Mouse (Mus musculus): Measurements from ENCODE around the gene Eddm3b.
"Not testable (repeated sequence)": the region's sequence is repeated elsewhere in the genome, so short reads cannot be mapped to it uniquely, and the experiment has no call there.

Gene Eddm3b

DNA sequence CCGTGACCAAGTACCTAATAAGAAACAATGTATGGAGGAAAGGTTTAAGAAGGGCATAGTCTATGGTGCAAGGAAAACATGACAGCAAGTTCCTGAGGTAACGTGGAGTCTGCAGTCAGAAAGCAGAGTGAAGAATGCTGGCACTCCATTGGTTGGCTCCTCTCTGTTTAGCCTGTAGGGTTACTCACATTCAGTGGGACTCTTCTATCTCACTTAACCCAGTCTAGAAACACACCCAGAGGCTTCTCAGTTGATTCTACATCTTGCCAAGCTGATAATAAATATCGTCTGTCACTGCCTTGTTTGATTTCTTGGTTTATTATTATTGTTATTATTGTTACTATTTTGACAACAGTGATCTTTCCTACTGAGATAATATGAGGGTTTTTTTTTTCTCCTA lies 28.3 kb downstream of the Eddm3b start:
- CTCF ChIA-PET, result no interaction called here

DNA sequence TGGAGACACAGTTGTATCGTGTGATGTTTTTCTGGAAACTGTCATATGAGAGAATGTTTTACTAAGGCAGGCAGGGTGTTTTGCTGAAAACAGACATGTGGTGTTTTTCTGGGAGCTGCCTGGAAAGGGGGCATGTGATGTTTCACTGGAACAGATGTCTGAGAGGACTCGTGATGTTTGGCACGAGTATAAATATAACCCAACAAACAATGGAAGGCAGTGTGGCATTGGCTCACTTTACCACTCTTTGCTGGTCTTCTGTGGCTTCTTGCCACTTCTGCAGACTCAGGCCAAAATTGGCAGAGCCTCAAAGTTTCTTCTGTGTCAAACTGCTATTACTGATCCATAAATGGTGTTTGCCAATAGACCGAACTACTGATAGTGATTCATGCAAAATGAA lies 29.1 kb downstream of the Eddm3b start:
- CTCF ChIA-PET, result no interaction called here

GRCm38 (mm10) chr14:51143937-51144336 lies 29.7 kb downstream of the Eddm3b start:
- CTCF ChIA-PET, result no interaction called here

DNA sequence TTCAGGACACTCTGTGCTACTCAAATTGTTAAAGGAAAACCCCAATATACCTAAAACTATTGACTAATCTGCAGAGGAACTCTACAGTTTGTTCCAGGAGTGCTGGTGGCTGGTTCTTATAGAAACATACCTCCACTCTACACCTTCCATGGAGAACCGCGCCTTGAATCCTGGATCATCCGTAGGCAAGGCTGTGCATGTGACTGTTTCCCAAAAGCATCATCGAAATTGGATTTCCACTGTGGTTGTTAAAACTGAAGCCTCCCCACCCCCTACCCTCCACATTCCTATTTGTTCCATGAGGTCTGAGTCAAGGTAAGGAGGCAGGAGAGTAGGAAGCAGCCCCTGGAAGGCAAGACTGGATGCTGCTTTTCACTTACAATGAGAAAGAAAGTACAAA lies 30.2 kb downstream of the Eddm3b start:
- CTCF ChIA-PET, result no interaction called here

DNA sequence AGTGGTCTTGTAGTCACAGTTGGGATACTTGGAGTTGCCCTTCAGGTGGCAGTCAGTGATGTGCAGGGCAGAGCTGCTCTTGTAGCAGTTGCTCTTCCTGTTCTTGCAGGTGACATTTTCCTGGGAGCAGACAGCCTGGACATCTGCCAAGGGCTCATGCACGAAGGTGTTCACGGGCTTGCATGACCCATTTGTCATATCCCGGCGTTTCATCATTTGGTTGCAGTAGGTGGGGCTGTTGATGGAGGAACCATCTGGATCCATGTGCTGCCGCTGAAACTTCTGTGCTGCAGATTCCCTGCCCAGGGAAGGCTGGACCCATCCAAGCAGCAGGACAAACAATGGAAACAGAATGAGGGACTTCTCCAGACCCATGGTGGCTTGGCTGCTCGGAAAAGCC lies 31.3 kb downstream of the Eddm3b start:
- CTCF ChIA-PET, result no interaction called here

- CTCF ChIA-PET, result no interaction called here
Observed at GRCm38 (mm10) chr14:51146685-51147084, 32.5 kb downstream of the Eddm3b start, which contains the start of gene Rnase1. TSS of gene Rnase1 (minus strand) at chr14:51146785.

- CTCF ChIA-PET, result no interaction called here
Observed at GRCm38 (mm10) chr14:51148006-51148405, 33.8 kb downstream of the Eddm3b start.

DNA sequence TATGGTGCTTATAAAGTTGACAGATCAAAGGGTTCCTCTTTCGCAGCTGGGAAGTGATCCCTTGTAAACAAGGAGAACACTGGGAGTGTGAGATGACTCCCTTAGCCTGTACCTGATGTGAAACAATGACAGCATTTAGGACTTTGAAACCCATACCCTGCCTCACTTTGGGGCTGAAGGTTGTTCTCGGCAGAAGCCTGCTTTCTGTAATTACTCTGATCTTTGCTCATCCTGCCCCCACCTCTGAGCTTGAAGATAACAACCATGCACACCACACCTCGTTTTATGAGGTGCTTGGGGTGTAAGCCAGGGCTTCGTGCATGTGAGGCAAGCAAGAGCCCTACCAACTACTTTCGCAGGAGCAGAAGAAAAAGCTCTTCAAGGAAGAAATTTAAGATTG lies 34.9 kb downstream of the Eddm3b start:
- CTCF ChIA-PET, result no interaction called here

DNA sequence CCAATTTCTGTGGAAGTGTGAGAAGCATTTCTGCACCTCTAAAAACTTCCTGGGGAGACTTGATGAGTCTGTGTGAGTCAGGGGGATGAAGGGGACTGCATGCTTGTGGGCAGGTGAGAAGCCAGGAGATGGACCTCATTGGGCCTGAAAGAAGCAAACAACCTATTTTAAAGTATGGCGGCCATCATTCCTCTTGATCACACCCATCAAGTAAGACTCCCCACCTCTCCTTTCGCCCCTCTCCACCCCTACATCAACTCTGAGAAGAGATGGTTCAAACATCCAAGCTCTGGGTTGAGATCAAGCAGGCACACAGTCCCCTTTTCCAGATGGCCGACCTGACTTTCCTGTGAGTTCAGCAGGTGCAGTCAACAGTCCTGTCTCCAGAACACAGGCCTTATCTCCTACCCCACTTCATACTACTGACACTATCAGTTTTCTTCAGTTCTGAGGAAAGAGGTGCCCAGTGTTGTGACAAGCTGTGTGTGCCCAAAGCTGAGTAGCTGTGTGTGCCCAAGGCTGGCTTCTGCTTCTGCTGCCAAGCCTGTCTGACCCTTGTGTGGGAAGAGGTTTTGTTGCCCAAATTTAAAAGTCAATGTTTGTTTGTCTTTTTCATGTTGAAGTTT lies 36.1 kb downstream of the Eddm3b start:
- CTCF ChIA-PET, result no interaction called here

- CTCF ChIA-PET, result no interaction called here
Observed at GRCm38 (mm10) chr14:51152249-51152870, 38.1 kb downstream of the Eddm3b start.

- CTCF ChIA-PET, result no interaction called here
Observed at GRCm38 (mm10) chr14:51156056-51156735, 42.0 kb downstream of the Eddm3b start.

DNA sequence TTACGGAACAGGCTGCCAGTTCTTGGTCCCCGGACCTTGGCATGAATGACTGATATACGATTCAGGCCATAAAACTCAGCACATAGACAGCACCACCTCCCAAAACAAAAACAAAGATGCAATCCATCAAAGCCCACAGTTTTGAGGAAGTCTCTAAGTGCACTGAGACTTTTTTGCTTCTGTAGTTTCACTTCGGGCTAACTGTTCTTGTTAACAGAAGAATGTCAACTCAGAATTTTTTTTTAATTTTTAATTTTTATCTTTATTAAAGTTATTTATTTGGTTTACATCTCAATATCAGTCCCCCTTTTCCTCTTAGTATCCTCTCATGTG lies 42.5 kb downstream of the Eddm3b start:
- CTCF ChIA-PET, result no interaction called here

DNA sequence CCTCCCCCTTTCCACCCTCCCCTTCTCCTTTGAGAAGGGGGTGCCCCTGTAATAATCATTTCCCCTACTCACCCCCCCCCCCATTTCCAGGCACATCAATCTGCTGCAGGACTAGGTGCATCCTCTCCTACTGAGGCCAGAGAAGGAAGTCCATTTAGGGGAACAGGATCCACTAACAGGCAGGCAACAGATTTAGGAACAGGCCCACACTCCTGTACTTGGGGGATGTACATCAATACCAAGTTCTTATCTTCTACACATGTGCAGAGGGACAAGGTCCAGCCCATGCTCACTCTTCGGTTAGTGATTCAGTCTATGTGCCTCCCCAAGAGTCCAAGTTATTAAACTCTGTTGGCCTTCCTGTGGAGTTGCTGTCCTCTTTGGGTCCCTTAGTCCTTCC lies 42.8 kb downstream of the Eddm3b start:
- CTCF ChIA-PET, result no interaction called here

DNA sequence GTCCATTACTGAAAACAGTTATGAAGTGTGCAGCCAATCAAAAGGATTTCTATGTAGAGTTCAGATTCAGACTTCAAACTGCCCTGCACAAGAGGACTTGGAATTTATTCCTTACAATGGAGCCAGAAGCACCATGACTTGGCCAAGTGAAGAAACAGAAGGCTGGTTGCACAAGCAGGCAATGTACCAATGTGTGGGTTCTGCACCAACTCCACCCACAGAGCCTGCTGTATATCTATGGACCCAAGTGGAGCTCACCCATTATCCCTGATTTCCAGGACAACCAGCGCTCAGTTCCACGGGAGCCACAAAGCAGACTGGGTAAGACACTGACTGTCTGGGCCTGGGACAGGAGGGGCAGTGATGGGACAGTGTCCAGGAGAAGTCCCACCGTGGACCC lies 47.8 kb downstream of the Eddm3b start, which contains the start of gene Rnase2b:
Rnase2b (plus strand) TSS at position 285 of the 400 bp plus-strand sequence.
- CTCF ChIA-PET, result not testable (repeated sequence)

DNA sequence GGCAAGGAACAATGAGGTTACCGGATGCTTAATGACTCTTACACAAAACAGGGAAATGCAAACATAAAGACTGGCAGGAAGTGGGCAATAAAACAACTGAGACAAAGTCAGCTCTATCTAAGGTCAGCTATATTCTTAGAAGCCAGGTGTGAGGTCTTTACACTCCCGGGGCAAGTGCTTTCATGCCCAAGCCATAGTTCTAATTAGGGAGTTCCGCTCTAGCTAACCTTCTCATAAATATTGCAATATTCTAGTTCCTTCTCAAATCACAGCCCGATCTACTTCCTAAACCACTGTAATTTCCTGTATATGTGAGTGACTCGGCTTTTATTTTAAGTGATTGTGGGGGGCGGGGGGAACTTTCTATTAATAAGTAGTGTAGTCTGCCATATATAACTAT lies 49.1 kb downstream of the Eddm3b start:
- CTCF ChIA-PET, result not testable (repeated sequence)

DNA sequence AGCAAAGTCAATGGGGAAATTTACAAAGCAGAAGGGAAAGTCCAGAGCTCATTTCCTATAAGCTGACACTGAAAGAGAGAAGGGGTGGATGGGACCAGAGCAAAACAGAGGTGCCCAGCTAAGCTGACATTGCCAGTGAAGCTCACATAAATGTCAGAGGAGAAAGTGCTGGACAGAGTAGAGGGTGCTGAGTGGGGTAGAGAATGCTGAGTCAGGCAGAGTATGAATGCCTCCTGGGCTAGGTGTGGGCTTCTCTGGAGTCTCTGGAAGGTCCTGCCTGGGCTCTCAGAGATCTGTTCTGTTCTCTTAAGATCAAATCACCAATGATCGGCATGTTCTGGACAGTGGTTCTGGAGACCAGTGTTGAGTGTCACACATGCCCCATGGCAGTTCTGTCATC lies 51.2 kb downstream of the Eddm3b start:
- CTCF ChIA-PET, result no interaction called here

- CTCF ChIA-PET, result no interaction called here
Observed at GRCm38 (mm10) chr14:51166068-51166467, 51.8 kb downstream of the Eddm3b start.

Measured in spleen, embryonic (tissue).